Mouse (Mus musculus) G1E-ER4 (cell line): ENCODE data around the gene Trio. TPM values are rescaled to one million over a fixed set of nuclear protein-coding genes. Genes with fewer than 3 reads are reported as not detected.

Experiments
- GATA1 ChIP-seq: IDR thresholded peaks from one replicate; pipeline ENCODE4 v1.8.0; 2012; ENCODE audit warnings: low read length, inconsistent platforms
- polyA plus RNA-seq: library from polyadenylated mRNA; stranded (reverse); fragments of >175 nt; gene quantifications from 2 replicates; pipeline ENCODE4 v1.2.3, GENCODE M21; 2012

Gene Trio
- polyA plus RNA-seq, 1 experiment: not detected

GRCm38 (mm10) chr15:28053226-28053625 lies 27.6 kb upstream of the Trio start:
- TF ChIP-seq GATA1: no peak

GRCm38 (mm10) chr15:28051811-28052210 lies 26.2 kb upstream of the Trio start:
- no peak for TF ChIP-seq GATA1

GRCm38 (mm10) chr15:28051104-28051625 lies 25.5 kb upstream of the Trio start:
- TF ChIP-seq GATA1: no peak

GRCm38 (mm10) chr15:28047711-28048110 lies 22.1 kb upstream of the Trio start:
- no peak for TF ChIP-seq GATA1

GRCm38 (mm10) chr15:28041158-28041865 lies 15.7 kb upstream of the Trio start:
- TF ChIP-seq GATA1: no peak

- TF ChIP-seq GATA1: no peak
Measured at GRCm38 (mm10) chr15:28037651-28038050, 12.0 kb upstream of the Trio start.

GRCm38 (mm10) chr15:28035601-28036000 lies 10.0 kb upstream of the Trio start:
- TF ChIP-seq GATA1: no peak

- TF ChIP-seq GATA1: no peak
Measured at GRCm38 (mm10) chr15:28034636-28035035, 9.0 kb upstream of the Trio start.

GRCm38 (mm10) chr15:28029371-28029770 lies 3.7 kb upstream of the Trio start:
- TF ChIP-seq GATA1: no peak

GRCm38 (mm10) chr15:28028542-28028941 lies 2.9 kb upstream of the Trio start:
- TF ChIP-seq GATA1: no peak

- TF ChIP-seq GATA1: no peak
Measured at GRCm38 (mm10) chr15:28026167-28026481, 476 bp upstream of the Trio start.

GRCm38 (mm10) chr15:28024965-28025338 lies 696 bp downstream of the Trio start:
- TF ChIP-seq GATA1: no peak

GRCm38 (mm10) chr15:28024031-28024964 lies 1.4 kb downstream of the Trio start:
- TF ChIP-seq GATA1: no peak

- TF ChIP-seq GATA1: no peak
Measured at GRCm38 (mm10) chr15:28021591-28022209, 3.9 kb downstream of the Trio start.

- TF ChIP-seq GATA1: no peak
Measured at GRCm38 (mm10) chr15:28019393-28020070, 6.1 kb downstream of the Trio start.
